In genomic region chr9:123479196-123479669, GRCm38 (mm10) we compare ENCODE assay signal across 8 mouse cellular contexts. TPM values are rescaled to one million over a fixed set of nuclear protein-coding genes. Genes with fewer than 3 reads are reported as not detected.
DNase-seq lines count a peak whose midpoint lies in the region; ATAC-seq and TF ChIP-seq lines count a peak whose summit lies in the region.

No protein-coding gene starts in this region.

- peak overlapping the region; percentile 80 for H3K9ac ChIP-seq in hindbrain, embryonic 11.5 days (ENCODE audit: low read depth, low read length)
- peak overlapping the region; percentile 88 for H3K9ac ChIP-seq in liver, embryonic 12.5 days
- H3K9ac ChIP-seq in neural tube, embryonic 14.5 days (replicated peaks; ENCODE audit: low read depth, low read length), result peak overlapping the region; percentile 42

- intact Hi-C loops in gastrocnemius, postnatal 36 days (cut with DNase I), result no loop called here

- WGBS in heart, embryonic 10.5 days, result 21% methylated on average over 17 of the region's 17 CpGs
- 22% methylated on average over 17 of the region's 17 CpGs for WGBS in hindbrain, embryonic 11.5 days
- 14% methylated on average over 17 of the region's 17 CpGs for WGBS in liver, embryonic 12.5 days (ENCODE audit: insufficient replicate concordance)
- whole genome bisulfite sequencing in neural tube, embryonic 14.5 days, result 13% methylated on average over 17 of the region's 17 CpGs

- no peaks in the 10 kb centered on the region for H3K9me3 ChIP-seq in heart, embryonic 10.5 days
- H3K9me3 ChIP-seq in hindbrain, embryonic 11.5 days (ENCODE audit: control insufficient read depth, low read length), result no peaks in the 10 kb centered on the region
- H3K9me3 ChIP-seq in liver, embryonic 12.5 days (replicated peaks), result no peaks in the 10 kb centered on the region
- H3K9me3 ChIP-seq in neural tube, embryonic 14.5 days (ENCODE audit: control insufficient read depth, low read length), result no peaks in the 10 kb centered on the region

- peak; percentile 44; the same call in 1 of the 2 replicates for ATAC-seq in hindbrain, embryonic 11.5 days (ENCODE audit: low FRiP score)
- ATAC-seq in liver, embryonic 12.5 days, result peak; percentile 13
- ATAC-seq in neural tube, embryonic 14.5 days (ENCODE audit: low read depth), result 0 out of 2 replicates have a peak, but pooled peaks have one; percentile 16

- peak overlapping the region; percentile 85 for H3K4me2 ChIP-seq in hindbrain, embryonic 11.5 days (replicated peaks; ENCODE audit: low read depth, low read length)
- H3K4me2 ChIP-seq in liver, embryonic 12.5 days, result peak overlapping the region; percentile 88
- H3K4me2 ChIP-seq in neural tube, embryonic 14.5 days (ENCODE audit: low read depth, low read length), result peak overlapping the region; percentile 61

- H3K4me1 ChIP-seq in heart, embryonic 10.5 days, result peaks cover 60% of the 10 kb centered on the region
- H3K4me1 ChIP-seq in cortical plate, adult 2 months (ENCODE audit: control insufficient read depth, insufficient read depth, low read length), result no peaks in the 10 kb centered on the region
- H3K4me1 ChIP-seq in hindbrain, embryonic 11.5 days (replicated peaks; ENCODE audit: control insufficient read depth, insufficient read depth, low read length), result peaks cover 5% of the 10 kb centered on the region; the same call in 1 of the 2 replicates
- peaks cover 62% of the 10 kb centered on the region for H3K4me1 ChIP-seq in liver, embryonic 12.5 days
- peaks cover 8% of the 10 kb centered on the region; the same call in 1 of the 2 replicates for H3K4me1 ChIP-seq in neural tube, embryonic 14.5 days (ENCODE audit: control insufficient read depth, insufficient read depth, low read length)

- H3K36me3 ChIP-seq in heart, embryonic 10.5 days, result peaks cover 24% of the 10 kb centered on the region
- H3K36me3 ChIP-seq in hindbrain, embryonic 11.5 days (ENCODE audit: control insufficient read depth, insufficient read depth, low read length), result no peaks in the 10 kb centered on the region
- peaks cover 38% of the 10 kb centered on the region for H3K36me3 ChIP-seq in liver, embryonic 12.5 days
- no peaks in the 10 kb centered on the region for H3K36me3 ChIP-seq in neural tube, embryonic 14.5 days (ENCODE audit: control insufficient read depth, insufficient read depth, low read length)

- no peak for TF ChIP-seq CTCF in cortical plate, adult 2 months (IDR thresholded peaks at IDR 0.05; ENCODE audit: extremely low read depth, insufficient read depth, low read length)

- no peaks in the 10 kb centered on the region for H3K27me3 ChIP-seq in heart, embryonic 10.5 days (ENCODE audit: insufficient read depth, poor library complexity, severe bottlenecking)
- H3K27me3 ChIP-seq in hindbrain, embryonic 11.5 days (ENCODE audit: control insufficient read depth, insufficient read depth, low read length), result no peaks in the 10 kb centered on the region
- no peaks in the 10 kb centered on the region for H3K27me3 ChIP-seq in liver, embryonic 12.5 days (replicated peaks)
- H3K27me3 ChIP-seq in neural tube, embryonic 14.5 days (ENCODE audit: control insufficient read depth, insufficient read depth, low read length), result no peaks in the 10 kb centered on the region

- peak; percentile 85 for DNase-seq in heart, embryonic 10.5 days (ENCODE audit: low spot score)
- DNase-seq in heart, adult 8-10 months (ENCODE audit: low spot score), result no peak
- DNase-seq in hindbrain, embryonic 11.5 days (ENCODE audit: low spot score), result no peak
- DNase-seq in gastrocnemius, postnatal 36 days, result no peak
- no peak for DNase-seq in ovary, adult 18-20 months (ENCODE audit: low spot score)

- TF ChIP-seq POLR2A in cortical plate, adult 2 months (IDR thresholded peaks at IDR 0.05; ENCODE audit: extremely low read depth, insufficient read depth, low read length), result no peak

- peak overlapping the region; percentile 73 for H3K4me3 ChIP-seq in heart, embryonic 10.5 days
- peak overlapping the region; percentile 39 for H3K4me3 ChIP-seq in cortical plate, adult 2 months (ENCODE audit: insufficient read depth, low read length)
- peak overlapping the region; percentile 70 for H3K4me3 ChIP-seq in hindbrain, embryonic 11.5 days (ENCODE audit: low read depth, low read length)
- peak overlapping the region; percentile 80 for H3K4me3 ChIP-seq in liver, embryonic 12.5 days
- peak overlapping the region; percentile 54 for H3K4me3 ChIP-seq in neural tube, embryonic 14.5 days (ENCODE audit: low read depth, low read length)

- H3K27ac ChIP-seq in heart, embryonic 10.5 days, result peak overlapping the region; percentile 92
- H3K27ac ChIP-seq in cortical plate, adult 2 months (ENCODE audit: insufficient read depth, low read length), result no peak overlapping the region
- peak overlapping the region; percentile 65 for H3K27ac ChIP-seq in hindbrain, embryonic 11.5 days (ENCODE audit: low read depth, low read length)
- peak overlapping the region; percentile 90 for H3K27ac ChIP-seq in liver, embryonic 12.5 days
- H3K27ac ChIP-seq in neural tube, embryonic 14.5 days (ENCODE audit: low read depth, low read length), result no peak overlapping the region

RNA-seq across cellular contexts. Expression of gene Limd1, which starts 0.7 kb away (rescaled TPM):
- polyA plus RNA-seq in heart, embryonic 10.5 days (2016; fragmentation: Nextera tagmentation; extraction: Ambion mirVana), result 39.0 and 39.2 TPM in 2 replicates
- 10 to 100 TPM; 34.0 to 52.2 (median 36.9) TPM for total RNA-seq in heart, adult 8-10 months (2022)
- 8.0 and 9.0 TPM in 2 replicates for polyA plus RNA-seq in cortical plate, adult 2 months (2012; rRNA removed)
- 37.5 and 40.0 TPM in 2 replicates for polyA plus RNA-seq in hindbrain, embryonic 11.5 days (2014; fragmentation: Nextera tagmentation; extraction: Ambion mirVana)
- 30.4 and 30.9 TPM in 2 replicates for polyA plus RNA-seq in liver, embryonic 12.5 days (2016; fragmentation: Nextera tagmentation; extraction: Ambion mirVana)
- polyA plus RNA-seq in neural tube, embryonic 14.5 days (2014; fragmentation: Nextera tagmentation; extraction: Ambion mirVana), result 9.7 and 14.7 TPM in 2 replicates
- total RNA-seq in gastrocnemius, postnatal 36 days (2021), result 10 to 100 TPM; 28.4 to 32.1 TPM

RNA-seq across cellular contexts. Expression of gene Sacm1l, which starts 50.3 kb away (rescaled TPM):
- 42.6 and 48.6 TPM in 2 replicates for polyA plus RNA-seq in heart, embryonic 10.5 days (2016; fragmentation: Nextera tagmentation; extraction: Ambion mirVana)
- total RNA-seq in heart, adult 8-10 months (2022), result 10 to 100 TPM; 29.5 to 36.0 (median 32.5) TPM
- 35.9 and 37.0 TPM in 2 replicates for polyA plus RNA-seq in cortical plate, adult 2 months (2012; rRNA removed)
- polyA plus RNA-seq in hindbrain, embryonic 11.5 days (2014; fragmentation: Nextera tagmentation; extraction: Ambion mirVana), result 50.6 and 60.1 TPM in 2 replicates
- polyA plus RNA-seq in liver, embryonic 12.5 days (2016; fragmentation: Nextera tagmentation; extraction: Ambion mirVana), result 36.3 and 36.7 TPM in 2 replicates
- 56.2 and 62.8 TPM in 2 replicates for polyA plus RNA-seq in neural tube, embryonic 14.5 days (2014; fragmentation: Nextera tagmentation; extraction: Ambion mirVana)
- total RNA-seq in gastrocnemius, postnatal 36 days (2021), result 10 to 100 TPM; 16.1 to 19.7 TPM

Comparison
In these comparisons a context has a peak if more than half of its experiments do, and no peak if none do; other contexts are left out.
1. H3K27ac ChIP-seq: peak in heart, embryonic 10.5 days (single experiment), hindbrain, embryonic 11.5 days (single experiment) and liver, embryonic 12.5 days (single experiment); none in cortical plate, adult 2 months (single experiment) and neural tube, embryonic 14.5 days (single experiment).
2. Peak in every context shown above with its lines, with median percentiles within 50 percentile points of each other: H3K4me3 ChIP-seq, ATAC-seq, H3K4me2 ChIP-seq and H3K9ac ChIP-seq.